Mouse (Mus musculus) neural tube, embryonic 11.5 days (tissue): ENCODE data around the gene Hrh3. TPM values are rescaled to one million over a fixed set of nuclear protein-coding genes. Genes with fewer than 3 reads are reported as not detected.

Experiments used
- ATAC-seq: fragments of 200-750 bp; cut with Nextera tagmentation; 2 replicates; pipeline ENCODE4 v1.8.0; 2017; ENCODE audit warnings: moderate number of reproducible peaks, mild to moderate bottlenecking, moderate TSS enrichment, moderate library complexity; ENCODE audit not compliant: insufficient read depth, low FRiP score, low TSS enrichment
- DNase-seq: peaks from one replicate; pipeline ENCODE4 v3.0.0-alpha.2; 2015; ENCODE audit warnings: low spot score
- H3K27ac ChIP-seq: fragments of 300-500 bp; sonication (generic); 2 replicates; pipeline ENCODE4 v1.5.1; 2014; ENCODE audit warnings: low read depth, mild to moderate bottlenecking, low read length
- H3K27me3 ChIP-seq: fragments of 300-500 bp; sonication (generic); 2 replicates; pipeline ENCODE4 v1.6.1; 2014; ENCODE audit warnings: mild to moderate bottlenecking, low read length, mixed read lengths; ENCODE audit not compliant: control insufficient read depth, insufficient read depth
- H3K36me3 ChIP-seq: fragments of 300-500 bp; sonication (generic); 2 replicates; pipeline ENCODE4 v1.6.1; 2014; ENCODE audit warnings: mild to moderate bottlenecking, low read length, moderate library complexity, mixed read lengths; ENCODE audit not compliant: control insufficient read depth, insufficient read depth
- H3K4me1 ChIP-seq: fragments of 300-500 bp; sonication (generic); 2 replicates; pipeline ENCODE4 v1.6.1; 2014; ENCODE audit warnings: low read length, mixed read lengths; ENCODE audit not compliant: control insufficient read depth, insufficient read depth
- H3K4me2 ChIP-seq: fragments of 300-500 bp; sonication (generic); 2 replicates; pipeline ENCODE4 v1.6.1; 2014; ENCODE audit warnings: low read depth, mild to moderate bottlenecking, moderate library complexity
- H3K4me3 ChIP-seq: fragments of 300-500 bp; sonication (generic); 2 replicates; pipeline ENCODE4 v1.5.1; 2014; ENCODE audit warnings: low read depth, low read length
- H3K9ac ChIP-seq: fragments of 300-500 bp; sonication (generic); 2 replicates; pipeline ENCODE4 v1.6.1; 2014; ENCODE audit warnings: mild to moderate bottlenecking, low read length
- H3K9me3 ChIP-seq: fragments of 300-500 bp; sonication (generic); 2 replicates; pipeline ENCODE4 v1.6.1; 2016; ENCODE audit warnings: low read length; ENCODE audit not compliant: control insufficient read depth
- WGBS: fragments of 180-500 bp; shearing (Covaris S2); extraction: QIAGEN DNeasy Blood & Tissue Kit; methylation state at CpG from one replicate; pipeline ENCODE4 v1.1.7; 2014; 5-methylcytosine and 5-hydroxymethylcytosine counted together
- polyA plus RNA-seq: library from polyadenylated mRNA; unstranded; fragments of >200 nt; fragmentation: Nextera tagmentation; extraction: Ambion mirVana; gene quantifications from 2 replicates; pipeline ENCODE4 v1.2.1, GENCODE M21; 2014

Hrh3 gene
- polyA plus RNA-seq, 1 experiment from 2014 or later, result 1.4 TPM

DNA sequence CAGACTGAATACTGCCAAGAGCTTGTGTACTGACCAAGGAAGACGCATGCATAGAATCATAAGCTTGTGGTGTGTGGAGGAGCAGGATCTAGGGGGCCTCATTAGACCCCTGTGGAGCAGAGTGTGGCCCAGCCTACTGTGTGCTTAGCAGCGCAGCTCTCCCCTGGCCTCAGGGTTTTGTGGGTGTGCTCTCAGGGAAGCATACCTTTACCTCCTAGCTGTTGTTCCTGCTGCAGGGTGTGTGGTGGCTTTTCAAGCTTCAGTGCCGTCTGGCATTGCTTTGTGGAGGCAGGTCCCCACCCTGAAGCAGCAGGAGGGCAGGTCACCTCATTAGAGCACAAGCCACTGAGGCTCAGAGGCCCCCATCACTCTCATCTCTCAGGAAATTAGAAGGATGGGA is 26.7 kb downstream of the Hrh3 start:
- no peaks in the 10 kb centered on the region for H3K4me1 ChIP-seq
- H3K36me3 ChIP-seq, result no peaks in the 10 kb centered on the region
- no peak overlapping the region for H3K4me2 ChIP-seq
- no peaks in the 10 kb centered on the region for H3K9me3 ChIP-seq
- no peak overlapping the region for H3K9ac ChIP-seq
- H3K27me3 ChIP-seq, result no peaks in the 10 kb centered on the region
- no peak overlapping the region for H3K4me3 ChIP-seq
- DNase-seq, result no peak
- WGBS, result 70% methylated on average over 3 of the region's 3 CpGs
- no peak overlapping the region for H3K27ac ChIP-seq
- no peak for ATAC-seq

DNA sequence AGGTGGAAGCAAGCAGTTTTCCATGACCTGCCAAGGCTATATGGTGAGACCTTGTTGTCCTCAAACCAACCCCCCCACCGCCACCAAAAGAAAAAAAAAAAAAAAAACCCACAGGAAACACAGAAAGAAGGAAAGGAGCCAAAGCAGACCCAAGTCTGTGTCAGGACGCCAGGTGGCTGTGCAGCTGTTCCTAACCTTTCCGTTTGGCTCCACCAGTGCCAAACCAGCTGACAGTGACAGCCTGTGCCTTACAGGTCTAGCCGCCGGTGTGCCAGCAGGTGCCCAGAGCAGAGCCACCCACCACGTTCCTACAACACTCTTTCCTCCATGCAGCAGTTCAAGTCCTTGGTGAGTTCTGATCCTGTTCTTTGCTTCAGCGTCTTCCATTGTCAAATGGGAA is 31.4 kb downstream of the Hrh3 start:
- WGBS, result 94% methylated on average over 7 of the region's 7 CpGs
- no peaks in the 10 kb centered on the region for H3K9me3 ChIP-seq
- H3K27me3 ChIP-seq, result no peaks in the 10 kb centered on the region
- DNase-seq (no peak), ATAC-seq (no peak)
- H3K4me1 ChIP-seq, result peaks cover 9% of the 10 kb centered on the region; the same call in 1 of the 2 replicates
- H3K27ac ChIP-seq, result no peak overlapping the region
- H3K36me3 ChIP-seq, result no peaks in the 10 kb centered on the region
- no peak overlapping the region for H3K9ac ChIP-seq
- H3K4me2 ChIP-seq, result no peak overlapping the region
- no peak overlapping the region for H3K4me3 ChIP-seq

DNA sequence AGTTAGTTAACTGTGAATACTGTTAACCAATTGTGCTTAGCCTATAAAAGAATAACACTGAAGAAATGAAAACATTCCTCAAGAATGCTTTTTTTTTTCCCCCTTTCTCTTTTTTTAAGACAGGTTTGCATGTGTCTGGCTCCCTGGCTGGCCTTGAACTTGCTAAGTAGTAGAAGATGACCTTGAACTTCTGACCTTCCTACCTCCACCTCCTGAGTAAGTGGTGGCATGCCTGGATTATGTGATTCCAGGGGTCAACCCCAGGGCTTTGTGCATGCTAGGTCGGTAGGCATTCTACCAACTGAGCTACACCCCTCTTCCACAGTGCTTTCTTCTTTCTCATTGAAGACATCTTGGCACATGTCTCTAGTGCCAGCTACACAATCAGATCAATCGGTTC is 32.6 kb downstream of the Hrh3 start:
- no peak overlapping the region for H3K4me2 ChIP-seq
- WGBS, result 89% methylated on average over 2 of the region's 2 CpGs
- no peak overlapping the region for H3K27ac ChIP-seq
- H3K4me1 ChIP-seq, result peaks cover 9% of the 10 kb centered on the region; the same call in 1 of the 2 replicates
- no peaks in the 10 kb centered on the region for H3K27me3 ChIP-seq
- DNase-seq, result no peak
- no peak for ATAC-seq
- no peak overlapping the region for H3K9ac ChIP-seq
- H3K4me3 ChIP-seq, result no peak overlapping the region
- H3K36me3 ChIP-seq, result no peaks in the 10 kb centered on the region
- H3K9me3 ChIP-seq, result no peaks in the 10 kb centered on the region

DNA sequence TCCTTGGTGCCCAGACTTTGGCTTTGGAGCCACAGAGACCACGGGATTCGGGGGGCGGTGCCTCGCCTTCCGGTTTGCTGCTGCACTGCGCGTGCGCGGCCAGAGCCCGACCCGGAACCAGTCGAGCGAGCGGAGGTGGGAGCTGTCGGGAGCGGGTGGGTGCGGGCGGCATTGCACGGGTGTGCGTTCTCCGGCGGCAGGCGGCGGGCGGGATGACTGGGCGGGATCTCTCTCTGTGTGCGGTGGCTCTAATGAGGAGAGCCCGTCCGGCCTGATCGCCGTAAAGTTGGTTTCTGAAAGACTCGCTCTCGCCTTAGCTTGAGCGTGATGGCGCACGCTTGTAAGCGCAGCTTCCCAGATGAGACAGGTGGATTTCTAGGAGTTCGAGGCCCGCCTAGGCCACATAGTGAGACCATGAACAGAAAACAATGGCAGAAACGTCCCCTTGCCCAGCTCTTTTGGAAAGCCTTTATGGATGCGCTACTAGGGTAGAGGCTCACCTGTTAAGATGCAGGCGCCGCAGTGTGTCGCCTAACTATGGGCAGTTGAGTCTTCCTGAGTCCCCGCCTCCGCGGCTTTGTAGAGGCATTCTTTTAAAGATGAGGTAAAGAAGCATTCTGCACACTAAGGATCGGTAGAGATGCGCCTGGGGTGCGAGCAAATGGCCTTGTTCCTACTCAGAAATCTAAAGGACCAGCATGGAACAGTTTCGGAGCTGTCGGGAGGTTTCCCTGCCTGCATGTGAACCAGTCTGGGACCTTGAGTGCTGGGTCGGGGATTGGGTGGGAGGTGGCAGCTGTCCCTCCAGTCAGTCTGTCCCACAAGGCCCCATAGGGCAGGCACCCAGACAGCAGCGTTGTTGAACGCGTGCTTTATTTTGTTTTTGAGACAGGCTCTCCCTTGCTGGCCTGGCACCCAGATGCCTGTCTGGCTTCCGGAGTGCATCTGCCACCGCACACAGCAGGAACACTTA is 33.5 kb downstream of the Hrh3 start, which contains the start of gene Mtg2:
Mtg2 (plus strand) TSS at position 108 of the 973 bp plus-strand sequence.
- no peaks in the 10 kb centered on the region for H3K27me3 ChIP-seq
- WGBS, result 6% methylated on average over 58 of the region's 58 CpGs
- peak within 1 kb of the TSS; percentile 79 for H3K9ac ChIP-seq
- ATAC-seq (peak; percentile 95), DNase-seq (peak; percentile 94)
- H3K4me1 ChIP-seq, result peaks cover 9% of the 10 kb centered on the region; the same call in 1 of the 2 replicates
- H3K4me3 ChIP-seq, result peak within 1 kb of the TSS; percentile 73
- H3K4me2 ChIP-seq, result peak within 1 kb of the TSS; percentile 90
- no peaks in the 10 kb centered on the region for H3K36me3 ChIP-seq
- peak within 1 kb of the TSS; percentile 75; the same call in 1 of the 2 replicates for H3K27ac ChIP-seq
- no peaks in the 10 kb centered on the region for H3K9me3 ChIP-seq

- ATAC-seq (peak; percentile 74; the same call in 1 of the 2 replicates), DNase-seq (no peak)
- peak overlapping the region; percentile 73 for H3K4me3 ChIP-seq
- peak overlapping the region; percentile 79 for H3K9ac ChIP-seq
- no peaks in the 10 kb centered on the region for H3K36me3 ChIP-seq
- 38% methylated on average over 20 of the region's 20 CpGs for WGBS
- peak overlapping the region; percentile 90 for H3K4me2 ChIP-seq
- H3K27me3 ChIP-seq, result no peaks in the 10 kb centered on the region
- H3K4me1 ChIP-seq, result peaks cover 9% of the 10 kb centered on the region; the same call in 1 of the 2 replicates
- H3K9me3 ChIP-seq, result no peaks in the 10 kb centered on the region
- no peak overlapping the region for H3K27ac ChIP-seq
These were observed 34.4 kb downstream of the Hrh3 start for GRCm38 (mm10) chr2:180069770-180070480.

DNA sequence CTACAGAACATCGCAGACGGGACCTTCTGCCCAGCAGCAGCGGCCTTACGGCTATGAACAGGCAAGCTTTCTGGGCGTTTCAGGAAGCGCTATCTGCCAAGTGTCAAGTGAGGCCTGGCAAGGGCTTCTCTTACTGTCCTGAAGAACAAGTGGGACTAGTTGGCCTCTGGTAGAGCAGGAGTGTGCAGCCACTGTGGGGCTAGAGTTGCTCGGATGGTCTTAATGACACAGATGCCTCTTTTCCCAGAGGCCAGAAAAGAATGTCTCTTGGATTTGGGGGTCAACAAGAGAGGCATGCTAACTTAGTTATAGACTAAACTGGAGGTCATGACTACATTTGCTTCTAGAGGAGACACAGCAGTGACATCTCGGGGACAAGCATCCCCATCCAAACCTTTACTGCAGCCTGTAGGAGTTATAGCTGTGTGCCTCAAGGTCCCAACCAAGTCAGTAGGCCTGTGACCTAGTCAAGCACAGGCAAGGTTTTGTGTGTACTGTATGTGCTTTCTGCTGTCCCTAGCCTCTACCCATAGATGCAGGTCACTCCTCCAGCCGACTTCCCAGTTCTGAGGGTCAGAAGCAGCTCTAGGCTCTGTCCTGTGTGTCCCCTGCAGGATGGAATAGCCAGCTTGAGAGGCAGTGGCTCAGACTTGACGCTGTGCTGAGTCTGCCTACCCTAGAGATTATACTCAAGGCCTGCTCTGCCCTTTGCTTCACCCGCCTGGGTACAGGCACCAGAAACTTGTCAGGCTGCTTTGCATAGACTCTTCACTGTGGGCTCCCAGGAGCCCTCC is 40.8 kb downstream of the Hrh3 start:
- no peak overlapping the region for H3K27ac ChIP-seq
- H3K9ac ChIP-seq, result no peak overlapping the region
- DNase-seq (no peak), ATAC-seq (no peak)
- H3K27me3 ChIP-seq, result no peaks in the 10 kb centered on the region
- 93% methylated on average over 11 of the region's 11 CpGs for WGBS
- peaks cover 25% of the 10 kb centered on the region for H3K36me3 ChIP-seq
- H3K4me1 ChIP-seq, result no peaks in the 10 kb centered on the region
- H3K9me3 ChIP-seq, result no peaks in the 10 kb centered on the region
- H3K4me3 ChIP-seq, result no peak overlapping the region
- H3K4me2 ChIP-seq, result no peak overlapping the region

DNA sequence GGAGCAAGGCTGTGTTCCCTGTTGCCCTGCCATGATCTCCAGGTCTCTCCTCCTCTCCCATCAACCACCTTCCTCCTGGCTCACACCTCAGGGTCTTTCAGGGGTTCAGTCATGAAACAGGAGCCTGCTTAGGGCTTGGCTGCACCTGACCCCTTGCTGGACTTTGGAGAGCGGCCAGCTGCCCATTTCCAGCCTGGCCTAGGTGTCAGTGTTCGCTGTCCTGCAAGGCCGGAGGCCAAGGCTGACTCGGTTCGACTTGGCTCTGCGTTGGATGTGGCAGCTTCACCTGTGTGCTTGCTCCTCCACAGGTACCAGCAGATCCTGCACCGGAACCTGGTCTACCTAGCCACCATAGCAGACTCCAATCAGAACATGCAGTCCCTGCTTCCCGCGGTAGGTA is 51.3 kb downstream of the Hrh3 start:
- ATAC-seq (no peak), DNase-seq (no peak)
- H3K27me3 ChIP-seq, result no peaks in the 10 kb centered on the region
- H3K4me2 ChIP-seq, result no peak overlapping the region
- H3K4me1 ChIP-seq, result no peaks in the 10 kb centered on the region
- no peak overlapping the region for H3K4me3 ChIP-seq
- peaks cover 20% of the 10 kb centered on the region for H3K36me3 ChIP-seq
- WGBS, result 98% methylated on average over 9 of the region's 9 CpGs
- H3K27ac ChIP-seq, result no peak overlapping the region
- H3K9me3 ChIP-seq, result no peaks in the 10 kb centered on the region
- no peak overlapping the region for H3K9ac ChIP-seq

GRCm38 (mm10) chr2:180051986-180052733 is 52.1 kb downstream of the Hrh3 start:
- Histone ChIP-seq H3K27ac (no peak overlapping the region), H3K36me3 (peaks cover 18% of the 10 kb centered on the region), H3K4me2 (no peak overlapping the region), H3K9me3 (no peaks in the 10 kb centered on the region), H3K27me3 (no peaks in the 10 kb centered on the region), H3K4me1 (no peaks in the 10 kb centered on the region), H3K9ac (no peak overlapping the region), H3K4me3 (no peak overlapping the region)
- ATAC-seq (no peak), DNase-seq (peak; percentile 30)
- 90% methylated on average over 14 of the region's 14 CpGs for WGBS
